Mouse (Mus musculus) adrenal gland, postnatal 4 days (tissue): Measurements from ENCODE around the gene Zdhhc1. TPM values are rescaled to one million over a fixed set of nuclear protein-coding genes. Genes with fewer than 3 reads are reported as not detected.
A peak's percentile ranks its signal among the peaks of the same experiment; 100 is the strongest.

ENCODE experiments used
- DNase-seq, 2 experiments: peaks; one replicate each; pipeline ENCODE4 v3.0.0; 2021 to 2022; ENCODE audit warnings: low spot score in 2 of 2, mixed read lengths in 2 of 2
- total RNA-seq, 2 experiments: library from RNA; stranded (reverse); gene quantifications; 2 replicates each; pipeline ENCODE4 v1.2.3; 2021

Gene Zdhhc1
- total RNA-seq, 2 experiments from 2014 or later = 26.2 to 28.6 TPM

- DNase-seq = no peak
Observed at GRCm38 (mm10) chr8:105518436-105519313, 22.0 kb upstream of the Zdhhc1 start, which contains the start of gene Hsd11b2. Gene Hsd11b2, plus strand, starts transcription at chr8:105518755.

GRCm38 (mm10) chr8:105517346-105517745, 20.6 kb upstream of the Zdhhc1 start:
- no peak for DNase-seq

GRCm38 (mm10) chr8:105516018-105516645, 19.4 kb upstream of the Zdhhc1 start:
- peak in 1 of 2 experiments; percentile 64 for DNase-seq

GRCm38 (mm10) chr8:105514656-105515055, 18.0 kb upstream of the Zdhhc1 start:
- no peak for DNase-seq

- no peak for DNase-seq
Observed at GRCm38 (mm10) chr8:105514194-105514593, 17.5 kb upstream of the Zdhhc1 start.

GRCm38 (mm10) chr8:105509997-105510735, 13.5 kb upstream of the Zdhhc1 start:
- DNase-seq = no peak

- DNase-seq = no peak
Observed at GRCm38 (mm10) chr8:105508758-105509157, 12.1 kb upstream of the Zdhhc1 start.

GRCm38 (mm10) chr8:105506977-105507376, 10.3 kb upstream of the Zdhhc1 start:
- no peak for DNase-seq

- no peak for DNase-seq
Observed at GRCm38 (mm10) chr8:105504617-105505016, 7.9 kb upstream of the Zdhhc1 start.

GRCm38 (mm10) chr8:105499787-105500186, 3.1 kb upstream of the Zdhhc1 start:
- no peak for DNase-seq

- no peak for DNase-seq
Observed at GRCm38 (mm10) chr8:105495350-105496302, 1.1 kb downstream of the Zdhhc1 start.

- DNase-seq = no peak
Observed at GRCm38 (mm10) chr8:105494566-105494965, 2.1 kb downstream of the Zdhhc1 start.

GRCm38 (mm10) chr8:105493495-105493894, 3.2 kb downstream of the Zdhhc1 start:
- no peak for DNase-seq

GRCm38 (mm10) chr8:105489281-105489680, 7.4 kb downstream of the Zdhhc1 start:
- DNase-seq = no peak

- DNase-seq = no peak
Observed at GRCm38 (mm10) chr8:105488082-105488481, 8.6 kb downstream of the Zdhhc1 start.

- no peak for DNase-seq
Observed at GRCm38 (mm10) chr8:105484392-105484791, 12.3 kb downstream of the Zdhhc1 start.

- DNase-seq = no peak
Observed at GRCm38 (mm10) chr8:105484030-105484368, 12.7 kb downstream of the Zdhhc1 start.

GRCm38 (mm10) chr8:105483212-105484029, 13.3 kb downstream of the Zdhhc1 start:
- no peak for DNase-seq

- DNase-seq = no peak
Observed at GRCm38 (mm10) chr8:105482123-105482522, 14.6 kb downstream of the Zdhhc1 start.

- no peak for DNase-seq
Observed at GRCm38 (mm10) chr8:105481453-105481852, 15.2 kb downstream of the Zdhhc1 start.
